Mouse (Mus musculus) neural tube, embryonic 14.5 days (tissue): Measurements from ENCODE around the gene 1700123K08Rik. TPM values are rescaled to one million over a fixed set of nuclear protein-coding genes. Genes with fewer than 3 reads are reported as not detected.
"Not testable (repeated sequence)": the region's sequence is repeated elsewhere in the genome, so short reads cannot be mapped to it uniquely, and the experiment has no call there.

ENCODE experiments used
- ATAC-seq: fragments of 200-750 bp; cut with Nextera tagmentation; 2 replicates; pipeline ENCODE4 v1.8.0; 2017; ENCODE audit warnings: low read depth, mild to moderate bottlenecking, moderate TSS enrichment, moderate library complexity
- H3K27ac ChIP-seq: fragments of 300-500 bp; sonication (generic); 2 replicates; pipeline ENCODE4 v1.5.1; 2014; ENCODE audit warnings: low read depth, mild to moderate bottlenecking, control low read depth, low read length, moderate library complexity, mixed read lengths
- H3K27me3 ChIP-seq: fragments of 300-500 bp; sonication (generic); 2 replicates; pipeline ENCODE4 v1.6.1; 2014; ENCODE audit warnings: low read length; ENCODE audit not compliant: control insufficient read depth, insufficient read depth
- H3K36me3 ChIP-seq: fragments of 300-500 bp; sonication (generic); 2 replicates; pipeline ENCODE4 v1.6.1; 2014; ENCODE audit warnings: low read length, mixed read lengths; ENCODE audit not compliant: control insufficient read depth, insufficient read depth
- H3K4me1 ChIP-seq: fragments of 300-500 bp; sonication (generic); 2 replicates; pipeline ENCODE4 v1.6.1; 2014; ENCODE audit warnings: low read length; ENCODE audit not compliant: control insufficient read depth, insufficient read depth
- H3K4me2 ChIP-seq: fragments of 300-500 bp; sonication (generic); 2 replicates; pipeline ENCODE4 v1.6.1; 2014; ENCODE audit warnings: mild to moderate bottlenecking, low read depth, low read length, control low read depth
- H3K4me3 ChIP-seq: fragments of 300-500 bp; sonication (generic); 2 replicates; pipeline ENCODE4 v1.5.1; 2014; ENCODE audit warnings: low read depth, low read length, control low read depth, mixed read lengths
- H3K9ac ChIP-seq: fragments of 300-500 bp; sonication (generic); replicated peaks from 2 replicates; pipeline ENCODE4 v1.6.1; 2014; ENCODE audit warnings: low read depth, mild to moderate bottlenecking, control low read depth, low read length, mixed read lengths
- H3K9me3 ChIP-seq: fragments of 300-500 bp; sonication (generic); 2 replicates; pipeline ENCODE4 v1.6.1; 2016; ENCODE audit warnings: low read length; ENCODE audit not compliant: control insufficient read depth
- WGBS: fragments of 180-500 bp; shearing (Covaris S2); extraction: QIAGEN DNeasy Blood & Tissue Kit; methylation state at CpG from one replicate; pipeline ENCODE4 v1.1.7; 2014; 5-methylcytosine and 5-hydroxymethylcytosine counted together
- microRNA-seq: library from miRNA; unstranded; fragments of <30 nt; microRNA quantifications from one replicate; pipeline ENCODE4, GENCODE M21; 2016
- polyA plus RNA-seq: library from polyadenylated mRNA; unstranded; fragments of >200 nt; fragmentation: Nextera tagmentation; extraction: Ambion mirVana; gene quantifications from 2 replicates; pipeline ENCODE4 v1.2.1, GENCODE M21; 2014

Gene 1700123K08Rik
- not detected in 2 replicates for polyA plus RNA-seq

- H3K27ac ChIP-seq, H3K36me3 ChIP-seq, H3K9ac ChIP-seq, H3K4me2 ChIP-seq, H3K4me1 ChIP-seq, H3K4me3 ChIP-seq, ATAC-seq, H3K9me3 ChIP-seq, H3K27me3 ChIP-seq: not testable (repeated sequence)
- 94% methylated on average over 2 of the region's 2 CpGs for WGBS
Observed at GRCm38 (mm10) chr5:138564612-138565011, at the start of gene 1700123K08Rik. TSS of gene 1700123K08Rik (minus strand) at chr5:138564712.

GRCm38 (mm10) chr5:138587396-138587795 lies 22.9 kb upstream of the 1700123K08Rik start:
- no peaks in the 10 kb centered on the region for H3K4me1 ChIP-seq
- no peak overlapping the region for H3K27ac ChIP-seq
- H3K36me3 ChIP-seq = no peaks in the 10 kb centered on the region
- H3K9ac ChIP-seq = no peak overlapping the region
- 88% methylated on average over 5 of the region's 6 CpGs for WGBS
- H3K27me3 ChIP-seq = no peaks in the 10 kb centered on the region
- no peak for ATAC-seq
- no peak overlapping the region for H3K4me3 ChIP-seq
- no peak overlapping the region for H3K4me2 ChIP-seq
- peaks cover 3% of the 10 kb centered on the region; the same call in 1 of the 2 replicates for H3K9me3 ChIP-seq

- 56% methylated on average over 4 of the region's 4 CpGs for WGBS
- Histone ChIP-seq H3K9ac (no peak overlapping the region), H3K9me3 (no peaks in the 10 kb centered on the region), H3K36me3 (no peaks in the 10 kb centered on the region), H3K4me3 (no peak overlapping the region), H3K27me3 (no peaks in the 10 kb centered on the region), H3K27ac (no peak overlapping the region), H3K4me2 (no peak overlapping the region), H3K4me1 (no peaks in the 10 kb centered on the region)
- no peak for ATAC-seq
Observed at GRCm38 (mm10) chr5:138571623-138572022, 7.1 kb upstream of the 1700123K08Rik start.

GRCm38 (mm10) chr5:138552718-138553117 lies 11.8 kb downstream of the 1700123K08Rik start:
- no peak overlapping the region for H3K9ac ChIP-seq
- no peaks in the 10 kb centered on the region for H3K27me3 ChIP-seq
- H3K9me3 ChIP-seq = no peaks in the 10 kb centered on the region
- no peak overlapping the region for H3K4me2 ChIP-seq
- no peak overlapping the region for H3K4me3 ChIP-seq
- no peaks in the 10 kb centered on the region for H3K4me1 ChIP-seq
- no peak overlapping the region for H3K27ac ChIP-seq
- ATAC-seq = no peak
- 54% methylated on average over 1 of the region's 1 CpGs for WGBS
- no peaks in the 10 kb centered on the region for H3K36me3 ChIP-seq

GRCm38 (mm10) chr5:138532491-138532890 lies 32.0 kb downstream of the 1700123K08Rik start:
- no peak for ATAC-seq
- H3K4me1 ChIP-seq = no peaks in the 10 kb centered on the region
- no peak overlapping the region for H3K9ac ChIP-seq
- no peaks in the 10 kb centered on the region for H3K27me3 ChIP-seq
- no peaks in the 10 kb centered on the region for H3K36me3 ChIP-seq
- H3K9me3 ChIP-seq = no peaks in the 10 kb centered on the region
- H3K4me3 ChIP-seq = no peak overlapping the region
- 85% methylated on average over 1 of the region's 1 CpGs for WGBS
- H3K4me2 ChIP-seq = no peak overlapping the region
- H3K27ac ChIP-seq = no peak overlapping the region

Small RNA genes lying within 50 kb of the gene (microRNA-seq; reads per million reads assigned to microRNA genes)
- not detected for gene Gm24082

Other genes with a start within 250 kb of the 1700123K08Rik start
- not detected in 2 replicates for gene Pvrig, start 222.8 kb downstream of the 1700123K08Rik start, polyA plus RNA-seq
- 82.6 and 87.0 TPM in 2 replicates for gene Zfp157, start 123.2 kb downstream of the 1700123K08Rik start, polyA plus RNA-seq
- gene Zfp68, start 55.0 kb upstream of the 1700123K08Rik start, polyA plus RNA-seq = 88.1 and 91.3 TPM in 2 replicates
- gene A430033K04Rik, start 58.1 kb upstream of the 1700123K08Rik start, polyA plus RNA-seq = 25.6 and 26.8 TPM in 2 replicates
- gene Fam20c, start 189.8 kb upstream of the 1700123K08Rik start, polyA plus RNA-seq = 56.8 and 64.6 TPM in 2 replicates